Mouse (Mus musculus) embryo, embryonic 10 days (tissue): ENCODE results near the gene Cep170b.

ENCODE experiments used
- DNase-seq: peaks from one replicate; pipeline ENCODE4 v3.0.0-alpha.2; 2015; ENCODE audit warnings: low spot score

Gene Cep170b

GRCm38 (mm10) chr12:112737081-112737480, 16.8 kb downstream of the Cep170b start:
- DNase-seq = no peak

- no peak for DNase-seq
These were observed 17.5 kb downstream of the Cep170b start for GRCm38 (mm10) chr12:112737761-112738160.

- DNase-seq = no peak
These were observed 18.2 kb downstream of the Cep170b start for GRCm38 (mm10) chr12:112738281-112739022.

GRCm38 (mm10) chr12:112739023-112739568, 18.8 kb downstream of the Cep170b start:
- DNase-seq = no peak

- no peak for DNase-seq
These were observed 22.5 kb downstream of the Cep170b start for GRCm38 (mm10) chr12:112742768-112743167.

- peak; percentile 89 for DNase-seq
These were observed 23.1 kb downstream of the Cep170b start for GRCm38 (mm10) chr12:112743168-112743975.

- no peak for DNase-seq
These were observed 24.0 kb downstream of the Cep170b start for GRCm38 (mm10) chr12:112744211-112744610.

- no peak for DNase-seq
These were observed 24.8 kb downstream of the Cep170b start for GRCm38 (mm10) chr12:112744891-112745580.

GRCm38 (mm10) chr12:112745716-112746115, 25.5 kb downstream of the Cep170b start:
- no peak for DNase-seq

- DNase-seq = no peak
These were observed 26.2 kb downstream of the Cep170b start for GRCm38 (mm10) chr12:112746461-112746807.

- peak; percentile 75 for DNase-seq
These were observed 26.8 kb downstream of the Cep170b start for GRCm38 (mm10) chr12:112746808-112747605.

- no peak for DNase-seq
These were observed 27.3 kb downstream of the Cep170b start for GRCm38 (mm10) chr12:112747606-112747970.

- no peak for DNase-seq
These were observed 30.7 kb downstream of the Cep170b start for GRCm38 (mm10) chr12:112750976-112751375.

- no peak for DNase-seq
These were observed 32.1 kb downstream of the Cep170b start for GRCm38 (mm10) chr12:112752399-112752798.

GRCm38 (mm10) chr12:112755900-112756299, 35.6 kb downstream of the Cep170b start:
- no peak for DNase-seq

- DNase-seq = no peak
These were observed 37.6 kb downstream of the Cep170b start for GRCm38 (mm10) chr12:112757896-112758295.

- no peak for DNase-seq
These were observed 39.2 kb downstream of the Cep170b start for GRCm38 (mm10) chr12:112759471-112759870.

GRCm38 (mm10) chr12:112760154-112760926, 40.1 kb downstream of the Cep170b start, which contains the start of gene Pld4:
Gene Pld4, plus strand, starts transcription at chr12:112760655.
- no peak for DNase-seq

GRCm38 (mm10) chr12:112761411-112761810, 41.2 kb downstream of the Cep170b start:
- DNase-seq = no peak

GRCm38 (mm10) chr12:112762018-112762417, 41.8 kb downstream of the Cep170b start:
- DNase-seq = no peak

GRCm38 (mm10) chr12:112763176-112763575, 42.9 kb downstream of the Cep170b start:
- no peak for DNase-seq
